Mouse (Mus musculus) erythroblast, adult 5-6 weeks (primary cell): ENCODE data around the gene Kcnip4. TPM values are rescaled to one million over a fixed set of nuclear protein-coding genes. Genes with fewer than 3 reads are reported as not detected.

Source experiments
- ATAC-seq: replicated peaks from 2 replicates; pipeline ENCODE4 v1.8.0; 2016; ENCODE audit warnings: moderate number of reproducible peaks, mild to moderate bottlenecking, moderate TSS enrichment, inconsistent platforms; ENCODE audit not compliant: poor library complexity, low FRiP score, severe bottlenecking
- total RNA-seq, 2 experiments: library from RNA; stranded (forward) in 1 of 2; stranded (reverse) in 1 of 2; fragments of 150-400 nt in 1 of 2; fragments of 200-764, 138-1000 nt in 1 of 2; gene quantifications; 2 replicates each; pipeline versions ENCODE4 v1.2.3 to v1.2.4; 2015 to 2017; ENCODE audit warnings: low replicate concordance in 2 of 2

Gene Kcnip4
- total RNA-seq, 2 experiments from 2014 or later: not detected

- no peak for ATAC-seq
These were observed 527.3 kb downstream of the Kcnip4 start for GRCm38 (mm10) chr5:48997359-48997758.

- no peak for ATAC-seq
These were observed 535.5 kb downstream of the Kcnip4 start for GRCm38 (mm10) chr5:48989145-48989659.

DNA sequence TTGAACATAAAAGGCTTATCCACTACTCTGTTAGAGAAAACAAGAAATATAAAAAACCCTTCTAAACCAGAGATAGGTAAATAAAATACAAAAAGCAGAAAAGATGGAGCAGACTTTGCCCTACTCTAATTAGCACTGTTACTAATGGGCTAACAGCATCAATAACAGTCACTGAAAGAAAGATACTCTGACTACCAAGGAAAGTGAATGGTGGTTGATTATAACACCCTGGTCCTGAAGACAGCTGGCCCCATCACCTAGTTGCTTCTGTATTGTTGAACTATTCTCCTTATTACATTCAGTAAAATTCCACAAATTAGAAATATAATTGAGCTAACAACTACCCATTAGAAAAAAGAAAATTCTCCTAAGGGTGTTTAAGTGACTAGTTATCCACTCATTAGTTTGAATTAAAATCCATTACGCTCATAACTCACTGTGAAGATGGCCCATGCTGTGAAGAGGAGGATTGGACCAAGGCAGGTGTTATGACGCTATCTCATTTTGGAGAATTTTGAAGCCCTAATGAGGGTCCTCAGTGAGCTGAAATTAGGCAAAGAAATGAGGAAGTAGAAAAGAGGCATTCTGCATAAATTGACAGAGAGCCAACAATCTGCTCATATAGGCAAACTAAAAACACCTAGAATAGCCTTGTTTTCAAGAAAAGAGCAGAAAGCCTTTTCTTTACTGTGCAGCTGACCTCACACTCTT is 582.2 kb downstream of the Kcnip4 start:
- ATAC-seq: no peak

DNA sequence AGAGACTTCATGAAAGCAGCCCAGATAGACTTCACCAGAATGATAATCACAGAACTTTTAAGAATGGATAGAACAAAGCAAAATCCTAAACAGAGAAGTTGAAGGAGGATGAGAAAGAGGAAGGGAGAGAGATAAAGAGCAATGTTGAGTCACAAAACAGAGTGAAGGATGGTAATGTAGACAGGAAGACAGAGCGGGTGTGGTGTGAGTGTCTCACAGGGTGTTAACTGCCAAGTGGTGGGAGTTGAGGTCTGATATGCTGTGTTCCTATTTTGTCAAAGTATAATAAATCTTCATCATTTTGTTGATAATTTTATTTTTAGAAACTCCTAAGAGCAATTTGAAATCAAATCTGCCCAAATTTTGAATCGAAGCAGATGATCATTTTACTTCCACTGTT is 592.8 kb downstream of the Kcnip4 start:
- ATAC-seq: no peak

- ATAC-seq: no peak
These were observed 634.5 kb downstream of the Kcnip4 start for GRCm38 (mm10) chr5:48890216-48890615.

DNA sequence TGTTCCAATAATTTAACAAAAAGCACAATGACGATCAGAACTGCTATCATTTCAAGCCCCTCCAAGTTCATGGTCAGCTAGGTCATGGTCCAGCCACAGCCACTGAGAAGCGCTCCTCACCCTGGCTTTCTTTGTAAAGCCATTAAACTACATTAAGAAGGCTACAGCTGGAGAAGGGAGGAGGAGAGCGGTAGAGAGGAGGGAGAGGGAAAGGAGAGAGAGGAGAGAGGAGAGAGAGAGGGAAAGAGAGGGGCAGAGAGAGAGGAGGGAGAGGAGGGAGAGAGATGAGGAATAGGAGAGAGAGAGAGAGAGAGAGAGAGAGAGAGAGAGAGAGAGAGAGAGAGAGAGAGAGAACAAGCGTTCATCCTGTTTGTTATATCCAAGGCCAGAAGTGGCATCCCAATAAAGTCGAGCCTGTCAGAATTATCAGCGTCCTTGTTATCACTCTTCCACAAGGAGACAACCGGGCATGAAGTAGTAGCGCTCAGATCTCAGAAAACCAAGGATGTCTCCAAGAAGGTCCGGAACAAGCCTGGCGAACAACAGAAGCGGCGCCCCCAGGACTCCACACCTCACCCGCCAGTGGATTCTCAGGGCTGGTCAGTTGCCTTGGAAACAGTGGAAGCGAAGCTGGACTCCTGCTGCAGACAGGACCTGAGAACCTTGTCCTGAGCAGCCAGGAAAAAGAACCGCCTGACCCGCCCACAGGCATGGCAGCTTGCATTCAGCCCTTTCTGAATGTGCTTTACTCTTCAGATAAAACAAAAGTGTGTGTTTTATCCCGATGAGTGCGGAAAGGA is 635.1 kb downstream of the Kcnip4 start:
- no peak for ATAC-seq

DNA sequence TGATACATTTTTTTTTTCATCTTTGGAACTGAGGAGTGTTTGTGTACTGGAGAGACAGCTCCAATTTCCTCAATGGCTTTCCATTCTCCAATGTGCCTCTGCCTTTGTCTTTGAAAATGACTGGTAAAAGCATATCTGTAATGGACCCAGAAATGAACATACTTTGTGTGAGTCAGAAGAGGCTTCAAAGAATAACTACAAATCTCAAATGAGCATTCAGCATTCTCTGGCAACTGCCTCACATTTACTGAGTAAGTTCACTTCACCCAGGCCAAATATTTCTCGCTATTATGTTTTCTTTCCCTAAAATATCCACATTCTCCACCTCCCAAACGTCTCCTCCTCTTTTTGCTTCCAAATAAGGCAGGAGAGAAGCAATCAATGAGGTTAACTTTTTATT is 646.6 kb downstream of the Kcnip4 start:
- no peak for ATAC-seq

DNA sequence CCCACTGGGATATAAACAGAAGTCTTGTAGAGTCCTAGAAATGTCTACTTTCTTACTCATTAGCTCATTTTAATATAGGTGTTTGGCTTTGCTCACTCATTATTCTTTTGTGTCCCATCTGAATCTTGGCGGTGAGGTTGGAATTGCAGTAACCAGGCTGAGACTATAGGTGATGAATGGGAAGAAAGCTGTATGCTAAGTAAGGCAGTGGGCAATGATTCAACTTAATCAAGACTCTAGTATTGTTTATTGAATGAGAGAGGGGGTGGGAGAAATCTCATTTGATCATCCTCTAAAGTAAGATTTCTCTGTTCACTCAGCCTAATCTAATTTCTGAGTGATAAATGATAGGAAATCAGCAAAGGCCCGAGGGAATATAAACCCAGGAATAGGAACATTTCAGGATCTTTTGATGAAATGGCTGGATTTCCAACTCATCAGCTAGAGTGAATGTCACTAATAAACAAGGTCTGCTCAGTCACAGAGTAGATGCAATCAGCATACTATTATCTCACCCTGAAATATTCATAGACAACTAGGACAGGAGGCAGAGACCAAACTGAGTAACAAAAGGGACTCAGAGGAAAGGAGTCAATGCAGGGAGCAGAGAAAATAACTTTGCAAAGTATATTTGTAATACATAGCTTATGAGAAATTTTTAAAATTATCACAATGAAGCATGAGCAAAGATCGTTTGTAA is 660.3 kb downstream of the Kcnip4 start:
- ATAC-seq: no peak

GRCm38 (mm10) chr5:48840971-48841370 is 683.7 kb downstream of the Kcnip4 start:
- ATAC-seq: no peak

DNA sequence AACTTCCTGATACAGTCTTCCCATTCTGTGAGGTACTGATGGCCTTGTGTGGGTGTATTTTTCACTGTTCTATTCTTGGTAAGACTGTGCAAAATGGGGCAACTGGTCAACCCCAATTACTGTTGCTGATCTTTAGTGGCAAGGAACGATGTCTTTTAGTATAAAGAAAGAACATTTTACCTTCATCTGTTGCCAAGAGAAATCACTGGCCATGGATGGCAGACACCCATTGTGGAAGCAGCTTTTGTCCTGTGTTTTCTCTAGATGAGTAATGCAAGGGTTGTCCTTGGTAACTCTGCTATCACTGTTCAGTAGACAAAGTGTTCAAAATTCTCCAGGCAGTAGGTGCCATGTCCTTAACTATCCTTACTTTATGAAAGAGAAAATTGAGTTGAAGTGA is 729.2 kb downstream of the Kcnip4 start:
- no peak for ATAC-seq

GRCm38 (mm10) chr5:48779376-48779775 is 745.3 kb downstream of the Kcnip4 start:
- no peak for ATAC-seq

DNA sequence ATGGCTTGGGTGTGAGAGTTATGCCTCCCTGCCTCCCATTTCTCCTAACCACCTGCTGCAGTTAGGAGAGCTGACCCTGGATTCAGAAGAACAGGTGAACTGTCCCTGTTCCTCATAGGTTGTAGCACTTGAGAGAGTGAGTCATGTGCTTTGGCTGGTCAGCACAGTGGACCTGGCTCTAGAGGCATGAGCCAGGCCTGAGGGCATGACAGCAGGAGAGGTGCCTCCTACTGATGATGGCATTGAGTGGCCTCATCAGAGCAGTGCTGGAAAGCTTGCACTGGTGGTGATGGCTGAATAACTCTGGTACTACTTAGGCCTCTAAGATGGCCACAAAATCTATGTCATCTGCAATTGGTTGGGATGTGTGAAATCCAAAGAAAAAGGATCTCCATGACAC is 776.1 kb downstream of the Kcnip4 start:
- no peak for ATAC-seq

- no peak for ATAC-seq
These were observed 787.1 kb downstream of the Kcnip4 start for GRCm38 (mm10) chr5:48737640-48738039.

- ATAC-seq: no peak
These were observed 806.5 kb downstream of the Kcnip4 start for GRCm38 (mm10) chr5:48718166-48718565.

GRCm38 (mm10) chr5:48705997-48706396 is 818.7 kb downstream of the Kcnip4 start:
- ATAC-seq: no peak

GRCm38 (mm10) chr5:48687068-48687467 is 837.6 kb downstream of the Kcnip4 start:
- no peak for ATAC-seq

- ATAC-seq: no peak
These were observed 844.7 kb downstream of the Kcnip4 start for GRCm38 (mm10) chr5:48679733-48680595.

DNA sequence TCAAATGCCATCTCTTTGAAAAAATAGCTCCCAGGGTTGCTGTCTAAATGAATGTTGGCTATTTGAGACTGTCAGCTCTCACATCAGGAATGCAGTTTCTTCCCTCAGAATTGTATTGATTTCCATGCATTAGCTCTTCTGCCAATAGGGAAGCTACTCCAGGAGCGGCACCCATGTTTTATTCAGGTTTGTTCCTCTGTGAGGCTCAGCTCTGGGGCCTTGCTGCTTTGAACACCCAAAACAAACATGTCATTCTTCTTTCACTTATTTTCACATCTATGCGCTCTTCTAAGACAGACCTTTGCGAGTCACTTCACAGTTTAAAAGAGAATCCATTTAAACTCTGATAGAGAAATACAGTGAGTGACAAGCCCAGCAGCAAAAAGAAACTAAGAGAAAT is 862.2 kb downstream of the Kcnip4 start:
- no peak for ATAC-seq

GRCm38 (mm10) chr5:48659975-48660374 is 864.7 kb downstream of the Kcnip4 start:
- ATAC-seq: no peak

GRCm38 (mm10) chr5:48650496-48650895 is 874.2 kb downstream of the Kcnip4 start:
- no peak for ATAC-seq
